9 mouse cellular contexts compared by ENCODE assay signal in the genomic region with DNA sequence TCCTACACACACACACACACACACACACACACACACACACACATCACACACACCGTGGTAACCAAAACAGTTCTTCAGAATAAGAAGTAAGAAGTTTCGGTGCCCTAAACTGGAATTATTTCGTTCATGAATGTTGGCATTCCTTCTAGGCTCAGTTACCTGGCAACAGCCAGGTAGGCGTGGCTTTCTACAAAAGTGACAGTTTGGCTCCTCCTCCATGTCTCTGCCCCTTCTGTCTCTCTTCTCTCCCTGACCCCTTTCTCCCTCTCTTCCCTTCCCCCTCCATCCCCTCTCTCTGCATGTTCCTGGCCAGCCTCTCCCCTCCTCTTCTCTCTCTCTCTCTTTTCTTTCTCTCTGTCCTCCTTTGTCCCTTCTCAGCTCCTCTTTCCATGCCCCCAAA. TPM values are rescaled to one million over a fixed set of nuclear protein-coding genes. Genes with fewer than 3 reads are reported as not detected.
A peak's percentile ranks its signal among the peaks of the same experiment; 100 is the strongest.
DNase-seq lines count a peak whose midpoint lies in the region; TF ChIP-seq lines count a peak whose summit lies in the region.
"Had no signal": no experiment of that assay in that cellular context is flagged by ENCODE, and none has a peak within 500 bp of the region (broad histone marks: within the 10 kb centered on the region; RNA-seq: fewer than 3 reads in every experiment).

No protein-coding gene starts in this region.

- H3K36me3 ChIP-seq in kidney, adult 2 months (ENCODE audit: control insufficient read depth, insufficient read depth, low read length) = no peaks in the 10 kb centered on the region
- no peaks in the 10 kb centered on the region for H3K36me3 ChIP-seq in macrophage (ENCODE audit: inconsistent target)

- TF ChIP-seq CTCF in gastrocnemius, adult 2 months (IDR thresholded peaks at IDR 0.05) = no peak
- no peak for TF ChIP-seq CTCF in kidney, adult 2 months (conservative IDR thresholded peaks at IDR 0.05; ENCODE audit: insufficient read depth, insufficient read length, low read depth, low read length)

- no peaks in the 10 kb centered on the region for H3K27me3 ChIP-seq in kidney, adult 2 months (replicated peaks; ENCODE audit: control insufficient read depth, insufficient read depth, low read length)
- H3K27me3 ChIP-seq: CH12.LX had no signal

- DNase-seq in gastrocnemius, adult 2 months = no peak
- no peak for DNase-seq in gastrocnemius, adult 18-20 months (ENCODE audit: low spot score)
- DNase-seq in kidney, adult 2 months = peak; percentile 73
- DNase-seq in thymus, postnatal 14 days = no peak
- DNase-seq in cerebellum, postnatal 14 days = no peak
- DNase-seq in urinary bladder, adult 2 months (ENCODE audit: low spot score) = no peak

- no peaks in the 10 kb centered on the region for H3K79me2 ChIP-seq in macrophage (ENCODE audit: inconsistent target)

- H3K4me3 ChIP-seq in gastrocnemius, adult 2 months = no peak overlapping the region
- no peak overlapping the region for H3K4me3 ChIP-seq in brown adipose tissue, adult 24 weeks (ENCODE audit: insufficient read depth, low read depth, low read length)
- peak overlapping the region; percentile 46; the same call in 1 of the 2 replicates for H3K4me3 ChIP-seq in kidney, adult 2 months (ENCODE audit: insufficient read depth, low read depth, low read length)
- peak overlapping the region; percentile 54; the same call in 1 of the 2 replicates for H3K4me3 ChIP-seq in macrophage (ENCODE audit: inconsistent target)

- TF ChIP-seq POLR2A in kidney, adult 2 months (IDR thresholded peaks at IDR 0.05; ENCODE audit: low read depth, low read length) = no peak

- peak overlapping the region; percentile 99 for H3K27ac ChIP-seq in gastrocnemius, adult 2 months
- H3K27ac ChIP-seq in brown adipose tissue, adult 24 weeks (replicated peaks; ENCODE audit: low read depth, low read length) = peak overlapping the region; percentile 98
- H3K27ac ChIP-seq in kidney, adult 2 months (ENCODE audit: insufficient read depth, low read depth, low read length) = peak overlapping the region; percentile 93
- H3K27ac ChIP-seq in macrophage = peak overlapping the region; percentile 96

- peaks cover 11% of the 10 kb centered on the region for H3K4me1 ChIP-seq in brown adipose tissue, adult 24 weeks (ENCODE audit: control insufficient read depth, insufficient read depth, insufficient read length, low read length)
- peaks cover 29% of the 10 kb centered on the region for H3K4me1 ChIP-seq in kidney, adult 2 months (ENCODE audit: control insufficient read depth, insufficient read depth, low read length)

- WGBS in kidney, adult 2 months = 21% methylated on average over 4 of the region's 4 CpGs
- 64% methylated on average over 4 of the region's 4 CpGs for WGBS in macrophage (ENCODE audit: missing documents)

- intact Hi-C loops in gastrocnemius, adult 2 months (cut with DNase I) = no loop called here

RNA-seq across cellular contexts. Expression of a gene that starts 11.9 kb away (rescaled TPM):
- total RNA-seq in gastrocnemius, adult 2 months (2021) = 1,000 to 10,000 TPM; 3,630 to 4,350 TPM
- 1,000 to 10,000 TPM; 3,564 to 3,853 TPM for total RNA-seq in gastrocnemius, adult 18-20 months (2021)
- polyA plus RNA-seq in brown adipose tissue, adult 24 weeks (2012; ENCODE audit: insufficient read depth, insufficient read length, missing spikeins) = 2,477 and 2,768 TPM in 2 replicates
- 1,266 and 1,401 TPM in 2 replicates for polyA plus RNA-seq in kidney, adult 2 months (2012; rRNA removed)
- total RNA-seq in macrophage (2018; cell fraction: chromatin; rRNA removed) = 100 to 1,000 TPM in 25 of 26 experiments, 10 to 100 TPM in 1; 99.5 to 452 (median 174) TPM
- 1,000 to 10,000 TPM; 1,477 to 5,481 (median 3,449) TPM for total RNA-seq in macrophage (2018; cell fraction: cytosol; rRNA removed)
- total RNA-seq in macrophage (2018; cell fraction: nucleus; rRNA removed) = 100 to 1,000 TPM; 301 to 898 (median 554) TPM
- polyA plus RNA-seq in macrophage (2018) = 3,757 to 4,485 TPM (median 4,124 TPM) in 3 replicates
- polyA plus RNA-seq in urinary bladder, adult 2 months (2012; rRNA removed) = 2,550 and 3,005 TPM in 2 replicates

RNA-seq across cellular contexts. Expression of a gene that starts 46.1 kb away (rescaled TPM):
- 10 to 100 TPM in 1 of 2 experiments, 1 to 10 TPM in 1; 6.6 to 10.5 TPM for total RNA-seq in gastrocnemius, adult 2 months (2021)
- 1 to 10 TPM; 6.6 to 9.2 TPM for total RNA-seq in gastrocnemius, adult 18-20 months (2021)
- 5.4 and 6.1 TPM in 2 replicates for polyA plus RNA-seq in brown adipose tissue, adult 24 weeks (2012; ENCODE audit: insufficient read depth, insufficient read length, missing spikeins)
- polyA plus RNA-seq in kidney, adult 2 months (2012; rRNA removed) = 26.3 and 29.6 TPM in 2 replicates
- 10 to 100 TPM in 23 of 26 experiments, 1 to 10 TPM in 3; 6.5 to 37.6 (median 19.2) TPM for total RNA-seq in macrophage (2018; cell fraction: chromatin; rRNA removed)
- total RNA-seq in macrophage (2018; cell fraction: cytosol; rRNA removed) = 10 to 100 TPM; 15.4 to 30.0 (median 23.9) TPM
- total RNA-seq in macrophage (2018; cell fraction: nucleus; rRNA removed) = 10 to 100 TPM in 25 of 26 experiments, 1 to 10 TPM in 1; 9.7 to 37.7 (median 17.6) TPM
- polyA plus RNA-seq in macrophage (2018) = 14.1 to 23.1 TPM (median 23.0 TPM) in 3 replicates
- 7.6 and 8.1 TPM in 2 replicates for polyA plus RNA-seq in urinary bladder, adult 2 months (2012; rRNA removed)

Comparison
In these comparisons a context has a peak if more than half of its experiments do, and no peak if none do; other contexts are left out.
1. H3K4me3 ChIP-seq: peak in kidney, adult 2 months (single experiment) and macrophage (single experiment); none in gastrocnemius, adult 2 months (single experiment) and brown adipose tissue, adult 24 weeks (single experiment).
2. Peak in every context shown above with its lines, with median percentiles within 50 percentile points of each other: H3K27ac ChIP-seq.